Mouse (Mus musculus) bone marrow macrophage, adult 2 months (primary cell): ENCODE measurements at regions not wholly inside any gene's neighbourhood (a gene's known extent, or its start where the extent isn't known, plus 50 kb on each side); places are given as distances from the start of the nearest gene placed in this dataset.

Source experiments
- CTCF ChIP-seq: IDR thresholded peaks from 2 replicates; pipeline ENCODE4 v1.5.1; 2012; ENCODE audit warnings: low read depth, mild to moderate bottlenecking, low read length, moderate library complexity
- POLR2A ChIP-seq: IDR thresholded peaks from 2 replicates; pipeline ENCODE4 v1.6.1; 2012; ENCODE audit warnings: mild to moderate bottlenecking, low read depth, low read length, borderline replicate concordance

DNA sequence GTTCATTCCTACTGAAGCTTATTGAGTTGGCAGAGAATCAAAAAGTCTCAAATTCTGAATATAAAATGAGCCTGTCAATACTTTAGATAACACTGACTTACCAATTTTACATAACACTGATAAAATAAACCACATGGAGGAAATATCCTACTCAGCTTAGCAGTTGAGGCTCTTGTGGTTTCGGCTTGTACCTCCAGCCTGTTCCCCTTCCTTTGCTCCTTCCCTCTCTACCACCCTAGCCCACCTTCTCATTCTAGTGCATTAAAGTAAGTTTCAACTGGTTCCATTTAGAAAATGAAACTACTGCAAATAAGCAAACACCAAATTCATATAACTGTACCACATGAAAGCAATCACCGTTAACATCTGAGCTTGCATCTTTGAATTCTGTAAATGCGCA, 53.2 kb upstream of the Zfp827 start:
- TF ChIP-seq CTCF (no peak), POLR2A (no peak)
